Mouse (Mus musculus) ovary, adult 2 months (tissue): ENCODE data around the gene Bcl11a. TPM values are rescaled to one million over a fixed set of nuclear protein-coding genes. Genes with fewer than 3 reads are reported as not detected.

Experiments used
- polyA plus RNA-seq: library from polyadenylated mRNA; depleted of rRNA; stranded (reverse); fragments of >200 nt; gene quantifications from 2 replicates; pipeline ENCODE4 v1.2.3, GENCODE M21; 2012; rRNA removed

Bcl11a gene
- polyA plus RNA-seq, result 3.6 and 4.4 TPM in 2 replicates

DNA sequence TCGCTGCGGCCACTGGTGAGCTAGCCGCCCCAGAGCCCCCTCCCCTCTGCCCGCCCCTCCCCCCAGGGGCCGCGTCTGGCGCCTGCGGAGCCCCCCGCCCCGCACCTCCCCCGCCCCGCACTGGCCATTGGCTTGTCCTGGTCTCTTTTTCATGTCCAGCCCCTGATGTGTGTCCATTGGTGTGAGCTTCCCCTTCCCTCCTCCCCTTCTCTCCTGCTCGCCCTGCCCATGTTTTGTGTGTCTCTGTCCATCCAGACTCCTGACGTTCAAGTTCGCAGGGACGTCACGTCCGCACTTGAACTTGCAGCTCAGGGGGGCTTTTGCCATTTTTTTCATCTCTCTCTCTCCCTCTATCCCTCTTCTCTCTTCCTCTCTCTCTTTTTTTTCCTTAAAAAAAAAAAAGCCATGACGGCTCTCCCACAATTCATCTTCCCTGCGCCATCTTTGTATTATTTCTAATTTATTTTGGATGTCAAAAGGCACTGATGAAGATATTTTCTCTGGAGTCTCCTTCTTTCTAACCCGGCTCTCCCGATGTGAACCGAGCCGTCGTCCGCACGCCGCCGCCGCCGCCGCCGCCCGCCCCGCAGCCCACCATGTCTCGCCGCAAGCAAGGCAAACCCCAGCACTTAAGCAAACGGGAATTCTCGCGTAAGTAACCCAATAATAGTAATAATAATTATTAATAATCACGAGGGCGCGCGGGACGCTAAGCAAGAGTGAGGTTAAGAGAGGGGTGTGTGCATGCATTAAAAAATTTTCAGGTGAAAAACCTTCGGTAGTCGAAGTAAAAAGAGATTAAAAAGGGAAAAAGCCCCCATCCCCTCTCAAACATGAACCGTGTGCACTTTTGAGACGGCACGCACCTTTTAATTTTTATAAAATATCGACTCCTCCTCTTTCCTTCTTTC, at the start of gene Bcl11a:
Gene Bcl11a (plus strand): TSS at position 262 of the 911 bp plus-strand sequence.

DNA sequence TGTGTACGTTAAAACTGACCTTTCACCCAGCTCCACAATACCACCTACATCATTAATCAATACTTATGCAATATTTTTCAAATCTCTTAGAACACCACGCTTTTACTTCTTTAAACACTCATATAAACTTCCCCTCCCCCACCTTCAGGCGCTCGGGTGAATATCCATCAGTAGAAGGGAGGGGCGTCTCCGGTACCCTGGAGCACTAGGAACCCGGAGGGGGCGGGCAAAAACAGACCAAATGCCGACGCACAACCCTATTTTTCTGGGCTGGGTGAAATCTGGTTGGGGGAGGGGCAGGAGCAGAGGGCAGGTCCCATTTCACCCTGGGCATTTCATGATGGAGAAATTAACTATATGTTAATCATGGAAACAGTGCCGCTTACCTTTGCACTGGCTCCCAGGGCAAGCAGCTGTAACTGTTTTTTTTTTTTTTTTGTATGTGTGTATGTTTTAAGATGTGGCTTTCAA, 3.2 kb upstream of the Bcl11a start, which contains the start of gene A830031A19Rik:
Gene A830031A19Rik (minus strand): TSS at position 421 of the 471 bp plus-strand sequence.

Other genes starting within 250 kb of the Bcl11a start
- gene Papolg, start 182.8 kb upstream of the Bcl11a start, polyA plus RNA-seq, result 2.4 TPM in 2 replicates
- gene A830031A19Rik, start 3.0 kb upstream of the Bcl11a start, polyA plus RNA-seq, result not detected in 2 replicates